8 mouse cellular contexts compared by ENCODE assay signal in the genomic region with DNA sequence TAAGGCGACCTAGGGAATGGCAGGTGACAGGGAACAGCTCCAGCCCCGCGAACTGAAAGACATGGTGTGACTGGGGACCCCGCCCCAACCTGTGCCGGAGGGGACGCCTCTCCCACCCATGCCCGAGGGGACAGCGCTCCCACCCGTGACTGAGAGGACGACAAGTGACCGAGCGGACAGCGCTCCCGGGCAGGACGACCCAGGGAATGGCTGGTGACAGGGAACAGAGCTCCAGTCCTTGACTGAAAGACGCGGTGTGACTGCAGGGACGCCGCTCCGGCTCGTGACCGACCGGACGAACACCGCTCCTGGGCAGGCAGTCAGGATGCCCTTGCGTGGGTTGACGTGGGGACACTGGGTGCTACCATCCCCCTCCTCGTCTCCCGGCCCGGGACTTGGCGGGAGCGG. TPM values are rescaled to one million over a fixed set of nuclear protein-coding genes. Genes with fewer than 3 reads are reported as not detected.
DNase-seq lines count a peak whose midpoint lies in the region; ATAC-seq and TF ChIP-seq lines count a peak whose summit lies in the region.

No protein-coding gene starts in this region.

- peak; percentile 51 for DNase-seq in adrenal gland, postnatal 25 days
- peak; percentile 51 to 60 for DNase-seq in heart, postnatal 14 days
- DNase-seq in kidney, postnatal 36 days = peak; percentile 66 to 75
- peak; percentile 62 for DNase-seq in liver, postnatal 0 days

- H3K4me1 ChIP-seq in E14TG2a.4 (replicated peaks; ENCODE audit: low read depth, low read length) = peaks cover 51% of the 10 kb centered on the region
- peaks cover 25% of the 10 kb centered on the region for H3K4me1 ChIP-seq in forebrain, embryonic 15.5 days
- H3K4me1 ChIP-seq in liver, postnatal 0 days (ENCODE audit: insufficient read depth) = peaks cover 14% of the 10 kb centered on the region
- peaks cover 12% of the 10 kb centered on the region; the same call in 1 of the 2 replicates for H3K4me1 ChIP-seq in neural tube, embryonic 14.5 days (ENCODE audit: control insufficient read depth, insufficient read depth, low read length)

- TF ChIP-seq EP300 in liver, postnatal 0 days (IDR thresholded peaks at IDR 0.05; ENCODE audit: low read depth) = no peak

- H3K36me3 ChIP-seq in E14TG2a.4 (ENCODE audit: insufficient read depth, low read length) = no peaks in the 10 kb centered on the region
- H3K36me3 ChIP-seq in forebrain, embryonic 15.5 days = 0 out of 2 replicates have a peak, but pooled peaks cover 2% of the 10 kb centered on the region
- no peaks in the 10 kb centered on the region; the same call in 1 of the 2 replicates for H3K36me3 ChIP-seq in liver, postnatal 0 days (replicated peaks; ENCODE audit: insufficient read depth, low read length)
- no peaks in the 10 kb centered on the region for H3K36me3 ChIP-seq in neural tube, embryonic 14.5 days (ENCODE audit: control insufficient read depth, insufficient read depth, low read length)

- under 1% methylated on average over 32 of the region's 32 CpGs for whole genome bisulfite sequencing in forebrain, embryonic 15.5 days
- under 1% methylated on average over 31 of the region's 32 CpGs for WGBS in liver, postnatal 0 days (ENCODE audit: insufficient replicate concordance)
- WGBS in neural tube, embryonic 14.5 days = 0% methylated on average over 29 of the region's 32 CpGs

- intact Hi-C loops in heart, postnatal 14 days (cut with DNase I) = loop anchor here (2.0 kb wide), 1 partner anchor 21 kb away; no protein-coding TSS in a partner anchor

- H3K9me3 ChIP-seq in E14TG2a.4 (ENCODE audit: low read length) = no peaks in the 10 kb centered on the region
- H3K9me3 ChIP-seq in forebrain, embryonic 15.5 days = no peaks in the 10 kb centered on the region
- no peaks in the 10 kb centered on the region for H3K9me3 ChIP-seq in liver, postnatal 0 days (ENCODE audit: low read length)
- H3K9me3 ChIP-seq in neural tube, embryonic 14.5 days (ENCODE audit: control insufficient read depth, low read length) = no peaks in the 10 kb centered on the region

- H3K9ac ChIP-seq in forebrain, embryonic 15.5 days (replicated peaks) = peak overlapping the region; percentile 67
- H3K9ac ChIP-seq in liver, postnatal 0 days (replicated peaks) = peak overlapping the region; percentile 94
- peak overlapping the region; percentile 86 for H3K9ac ChIP-seq in neural tube, embryonic 14.5 days (replicated peaks; ENCODE audit: low read depth, low read length)

- peak overlapping the region; percentile 95 for H3K4me3 ChIP-seq in E14TG2a.4 (replicated peaks; ENCODE audit: low read length)
- peak overlapping the region; percentile 80 for H3K4me3 ChIP-seq in forebrain, embryonic 15.5 days
- H3K4me3 ChIP-seq in liver, postnatal 0 days (ENCODE audit: low read depth, low read length) = peak overlapping the region; percentile 75
- peak overlapping the region; percentile 85 for H3K4me3 ChIP-seq in neural tube, embryonic 14.5 days (ENCODE audit: low read depth, low read length)

- TF ChIP-seq CTCF in E14TG2a.4 (conservative IDR thresholded peaks at IDR 0.05; ENCODE audit: low read length) = no peak
- TF ChIP-seq CTCF in liver, postnatal 0 days (IDR thresholded peaks at IDR 0.05; ENCODE audit: low read depth) = 0 out of 2 replicates have a peak, but pooled peaks have one; percentile 7

- ATAC-seq in forebrain, embryonic 15.5 days (replicated peaks) = peak; percentile 14
- no peak for ATAC-seq in liver, postnatal 0 days
- ATAC-seq in neural tube, embryonic 14.5 days (ENCODE audit: low read depth) = peak; percentile 7
- ATAC-seq in activated CD4-positive, CD25-positive, alpha-beta regulatory T cell, adult 4 months = no peak

- no peaks in the 10 kb centered on the region for H3K27me3 ChIP-seq in E14TG2a.4 (ENCODE audit: insufficient read depth, low read length)
- no peaks in the 10 kb centered on the region for H3K27me3 ChIP-seq in forebrain, embryonic 15.5 days
- H3K27me3 ChIP-seq in liver, postnatal 0 days (ENCODE audit: insufficient read depth, low read length) = no peaks in the 10 kb centered on the region
- no peaks in the 10 kb centered on the region for H3K27me3 ChIP-seq in neural tube, embryonic 14.5 days (ENCODE audit: control insufficient read depth, insufficient read depth, low read length)

- peak overlapping the region; percentile 99 for H3K4me2 ChIP-seq in forebrain, embryonic 15.5 days (replicated peaks)
- peak overlapping the region; percentile 98 for H3K4me2 ChIP-seq in liver, postnatal 0 days (ENCODE audit: low read depth, low read length)
- peak overlapping the region; percentile 96 for H3K4me2 ChIP-seq in neural tube, embryonic 14.5 days (ENCODE audit: low read depth, low read length)

- H3K27ac ChIP-seq in forebrain, embryonic 15.5 days (replicated peaks) = peak overlapping the region; percentile 93; the same call in 1 of the 2 replicates
- H3K27ac ChIP-seq in liver, postnatal 0 days (ENCODE audit: low read depth) = peak overlapping the region; percentile 98
- H3K27ac ChIP-seq in neural tube, embryonic 14.5 days (ENCODE audit: low read depth, low read length) = peak overlapping the region; percentile 94

RNA-seq across cellular contexts. Expression of a gene that starts 1.6 kb away (rescaled TPM):
- total RNA-seq in adrenal gland, postnatal 25 days (2021) = 262 and 318 TPM in 2 replicates
- 303 and 312 TPM in 2 replicates for polyA plus RNA-seq in forebrain, embryonic 15.5 days (2015; fragmentation: Nextera tagmentation; extraction: Ambion mirVana)
- 100 to 1,000 TPM; 496 to 503 TPM for total RNA-seq in heart, postnatal 14 days (2021)
- polyA plus RNA-seq in liver, postnatal 0 days (2015; fragmentation: Nextera tagmentation; extraction: Ambion mirVana) = 1,393 and 1,436 TPM in 2 replicates
- 408 and 480 TPM in 2 replicates for polyA plus RNA-seq in neural tube, embryonic 14.5 days (2014; fragmentation: Nextera tagmentation; extraction: Ambion mirVana)
- polyA plus RNA-seq in activated CD4-positive, CD25-positive, alpha-beta regulatory T cell, adult 4 months (2017; shearing (Covaris generic)) = 100 to 1,000 TPM; 223 to 231 TPM

RNA-seq across cellular contexts. Expression of a gene that starts 26.6 kb away (rescaled TPM):
- total RNA-seq in adrenal gland, postnatal 25 days (2021) = 50.8 and 67.0 TPM in 2 replicates
- polyA plus RNA-seq in forebrain, embryonic 15.5 days (2015; fragmentation: Nextera tagmentation; extraction: Ambion mirVana) = 148 and 157 TPM in 2 replicates
- 10 to 100 TPM; 16.7 to 21.2 TPM for total RNA-seq in heart, postnatal 14 days (2021)
- polyA plus RNA-seq in liver, postnatal 0 days (2015; fragmentation: Nextera tagmentation; extraction: Ambion mirVana) = 67.6 and 67.7 TPM in 2 replicates
- polyA plus RNA-seq in neural tube, embryonic 14.5 days (2014; fragmentation: Nextera tagmentation; extraction: Ambion mirVana) = 149 and 195 TPM in 2 replicates
- 100 to 1,000 TPM; 122 to 128 TPM for polyA plus RNA-seq in activated CD4-positive, CD25-positive, alpha-beta regulatory T cell, adult 4 months (2017; shearing (Covaris generic))

RNA-seq across cellular contexts. Expression of a gene that starts 48.4 kb away (rescaled TPM):
- total RNA-seq in adrenal gland, postnatal 25 days (2021) = not detected in 2 replicates
- polyA plus RNA-seq in forebrain, embryonic 15.5 days (2015; fragmentation: Nextera tagmentation; extraction: Ambion mirVana) = not detected in 2 replicates
- not detected for total RNA-seq in heart, postnatal 14 days (2021)
- polyA plus RNA-seq in liver, postnatal 0 days (2015; fragmentation: Nextera tagmentation; extraction: Ambion mirVana) = 0.45 and 1.1 TPM in 2 replicates
- polyA plus RNA-seq in neural tube, embryonic 14.5 days (2014; fragmentation: Nextera tagmentation; extraction: Ambion mirVana) = not detected in 2 replicates
- 10 to 100 TPM; 90.9 to 94.0 TPM for polyA plus RNA-seq in activated CD4-positive, CD25-positive, alpha-beta regulatory T cell, adult 4 months (2017; shearing (Covaris generic))

RNA-seq across cellular contexts. Expression of a gene that starts 53.0 kb away (rescaled TPM):
- 0.43 and 0.95 TPM in 2 replicates for total RNA-seq in adrenal gland, postnatal 25 days (2021)
- polyA plus RNA-seq in forebrain, embryonic 15.5 days (2015; fragmentation: Nextera tagmentation; extraction: Ambion mirVana) = 11.5 and 12.8 TPM in 2 replicates
- under 1 TPM; 0.24 to 0.69 TPM for total RNA-seq in heart, postnatal 14 days (2021)
- 0.05 TPM in 1 of 2 replicates, not detected in the other for polyA plus RNA-seq in liver, postnatal 0 days (2015; fragmentation: Nextera tagmentation; extraction: Ambion mirVana)
- polyA plus RNA-seq in neural tube, embryonic 14.5 days (2014; fragmentation: Nextera tagmentation; extraction: Ambion mirVana) = 17.0 and 20.6 TPM in 2 replicates
- under 1 TPM in 1 of 2 experiments, not detected in 1; 0.13 TPM for polyA plus RNA-seq in activated CD4-positive, CD25-positive, alpha-beta regulatory T cell, adult 4 months (2017; shearing (Covaris generic))

Comparison
In these comparisons a context has a peak if more than half of its experiments do, and no peak if none do; other contexts are left out.
1. ATAC-seq: peak in forebrain, embryonic 15.5 days (single experiment) and neural tube, embryonic 14.5 days (single experiment); none in liver, postnatal 0 days (single experiment) and activated CD4-positive, CD25-positive, alpha-beta regulatory T cell, adult 4 months (single experiment).
2. RNA of a gene that starts 48.4 kb away (polyA plus RNA-seq): 90.9 to 94.0 TPM in activated CD4-positive, CD25-positive, alpha-beta regulatory T cell, adult 4 months; 0.45 to 1.1 TPM in liver, postnatal 0 days, not detected in forebrain, embryonic 15.5 days and not detected in neural tube, embryonic 14.5 days; every median in the first group is over 10 times any median in the second.
3. Peak in every context shown above with its lines, with median percentiles within 50 percentile points of each other: H3K4me3 ChIP-seq, DNase-seq, H3K27ac ChIP-seq, H3K4me2 ChIP-seq and H3K9ac ChIP-seq.